Mouse (Mus musculus) cerebellum, adult 2 months (tissue): ENCODE measurements at regions not wholly inside any gene's neighbourhood (a gene's known extent, or its start where the extent isn't known, plus 50 kb on each side); places are given as distances from the start of the nearest gene placed in this dataset.

ENCODE experiments used
- CTCF ChIP-seq: fragments of 200-500 bp; IDR thresholded peaks from 2 replicates; pipeline ENCODE4 v1.5.1; 2011; ENCODE audit warnings: low read depth, mild to moderate bottlenecking, control low read depth, low read length, moderate library complexity, borderline replicate concordance; ENCODE audit not compliant: insufficient read depth
- POLR2A ChIP-seq: fragments of 200-500 bp; IDR thresholded peaks from 2 replicates; pipeline ENCODE4 v1.6.1; 2011; ENCODE audit warnings: low read length, control low read depth, borderline replicate concordance; ENCODE audit not compliant: insufficient read depth

DNA sequence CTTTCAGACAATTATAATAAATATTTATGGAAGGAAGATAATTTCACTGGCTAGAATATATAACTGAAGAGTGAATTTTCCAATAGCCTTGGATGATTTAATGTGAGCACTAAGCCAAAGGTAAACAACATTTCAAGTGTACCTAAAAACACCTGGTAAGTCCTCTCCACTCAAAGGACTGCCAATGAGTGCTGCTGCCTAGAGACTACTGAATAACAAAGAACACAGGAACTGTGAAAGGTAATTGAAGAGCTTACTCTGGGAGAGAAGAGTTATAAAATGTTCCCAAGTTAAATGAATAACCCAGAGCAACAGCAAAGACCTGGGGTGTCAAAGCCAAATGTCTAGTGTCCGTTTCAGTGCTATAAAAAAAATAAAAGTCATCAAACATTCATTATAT, 139.5 kb upstream of the Fam83b start:
- no peak for TF ChIP-seq CTCF
- TF ChIP-seq POLR2A: no peak
